Mouse (Mus musculus): ENCODE measurements around the gene Bcl2a1b. TPM values are rescaled to one million over a fixed set of nuclear protein-coding genes. Genes with fewer than 3 reads are reported as not detected.
"Not testable (repeated sequence)": the region's sequence is repeated elsewhere in the genome, so short reads cannot be mapped to it uniquely, and the experiment has no call there.

The Bcl2a1b gene
- polyA plus RNA-seq, 1 experiment from 2014 or later, result 2.3 TPM

DNA sequence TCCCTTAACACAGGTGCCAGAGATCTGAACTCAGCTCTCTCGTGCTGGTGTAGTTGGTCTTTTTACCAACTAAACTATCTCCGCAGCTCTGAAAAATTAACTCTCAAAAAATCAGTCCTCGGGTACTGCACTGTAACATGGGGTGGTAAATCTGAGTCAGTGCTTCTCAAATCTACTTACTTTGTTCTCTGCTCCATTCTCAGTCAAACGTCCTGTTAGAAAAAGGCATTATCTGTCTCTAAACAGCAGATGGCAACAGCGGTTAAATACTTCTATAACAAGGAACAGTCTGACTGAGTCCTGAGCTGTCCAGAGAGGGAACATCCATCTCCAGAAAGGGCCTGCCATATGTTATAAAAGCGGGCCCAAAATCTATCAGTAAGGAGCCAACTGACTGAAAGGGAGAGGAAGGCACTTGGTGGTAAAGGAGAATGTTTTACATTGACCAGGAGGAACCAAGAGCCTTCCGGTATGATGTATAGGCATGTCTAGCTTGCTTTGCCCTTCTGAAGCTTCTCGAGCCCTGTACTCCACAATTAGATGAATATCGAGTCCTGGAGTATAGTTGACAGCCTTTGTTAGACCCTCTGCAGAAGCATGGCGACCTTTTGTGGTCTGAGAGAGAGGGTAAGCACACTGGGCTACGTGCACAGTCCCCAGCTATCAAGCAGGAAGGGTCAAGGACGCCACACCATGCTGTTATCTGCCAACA is 11.5 kb downstream of the Bcl2a1b start, which contains the start of gene Mthfs:
Gene Mthfs (plus strand): TSS at position 324 of the 712 bp plus-strand sequence.
- Histone ChIP-seq H3K4me2 (ENCODE audit: low read depth, low read length) (peak within 1 kb of the TSS; percentile 47), H3K9ac (ENCODE audit: low read length) (peak within 1 kb of the TSS; percentile 46), H3K4me3 (replicated peaks; ENCODE audit: low read length) (peak within 1 kb of the TSS; percentile 37), H3K27ac (ENCODE audit: low read length) (peak within 1 kb of the TSS; percentile 66; the same call in 1 of the 2 replicates)
- peak; percentile 56 for ATAC-seq (ENCODE audit: insufficient read depth, low FRiP score)
- 20% methylated on average over 9 of the region's 12 CpGs for WGBS
- H3K27me3 ChIP-seq (ENCODE audit: control insufficient read depth, insufficient read depth, low read length); H3K4me1 ChIP-seq (ENCODE audit: control insufficient read depth, insufficient read depth, low read length); H3K9me3 ChIP-seq (replicated peaks; ENCODE audit: control insufficient read depth, low read length); H3K36me3 ChIP-seq (ENCODE audit: control insufficient read depth, insufficient read depth, low read length): not testable (repeated sequence)

- H3K36me3 ChIP-seq (ENCODE audit: control insufficient read depth, insufficient read depth, low read length); H3K9me3 ChIP-seq (replicated peaks; ENCODE audit: control insufficient read depth, low read length); H3K4me1 ChIP-seq (ENCODE audit: control insufficient read depth, insufficient read depth, low read length); H3K27me3 ChIP-seq (ENCODE audit: control insufficient read depth, insufficient read depth, low read length): not testable (repeated sequence)
- peak overlapping the region; percentile 37 for H3K4me3 ChIP-seq (replicated peaks; ENCODE audit: low read length)
- peak overlapping the region; percentile 47 for H3K4me2 ChIP-seq (ENCODE audit: low read depth, low read length)
- peak overlapping the region; percentile 46 for H3K9ac ChIP-seq (ENCODE audit: low read length)
- 5% methylated on average over 8 of the region's 44 CpGs for whole genome bisulfite sequencing
- peak overlapping the region; percentile 66; the same call in 1 of the 2 replicates for H3K27ac ChIP-seq (ENCODE audit: low read length)
- ATAC-seq (ENCODE audit: insufficient read depth, low FRiP score), result peak; percentile 96
These were observed 12.3 kb downstream of the Bcl2a1b start for GRCm38 (mm10) chr9:89211065-89211858.

DNA sequence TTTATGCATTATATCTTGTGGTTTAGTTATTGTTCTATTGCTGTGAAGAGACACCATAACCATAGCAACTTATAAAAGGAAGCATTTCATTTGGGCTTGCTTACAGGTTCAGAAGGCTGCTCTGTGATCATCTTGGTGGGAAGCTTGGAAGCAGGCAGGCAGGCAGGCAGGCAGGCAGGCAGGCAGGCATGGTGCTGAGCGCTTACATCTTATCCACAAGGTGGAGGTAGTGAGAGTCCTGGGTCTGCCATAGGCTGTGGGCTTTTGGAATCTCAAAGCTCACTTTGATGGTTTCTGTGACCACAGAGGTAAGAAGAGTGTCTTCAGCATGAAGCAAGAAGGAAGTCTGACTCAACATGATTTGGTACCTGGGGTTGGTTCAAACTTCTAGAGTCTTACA is 13.4 kb downstream of the Bcl2a1b start:
- H3K4me1 ChIP-seq (ENCODE audit: control insufficient read depth, insufficient read depth, low read length); H3K36me3 ChIP-seq (ENCODE audit: control insufficient read depth, insufficient read depth, low read length); H3K27ac ChIP-seq (ENCODE audit: low read length); H3K9ac ChIP-seq (ENCODE audit: low read length); H3K9me3 ChIP-seq (replicated peaks; ENCODE audit: control insufficient read depth, low read length); ATAC-seq (ENCODE audit: insufficient read depth, low FRiP score); H3K27me3 ChIP-seq (ENCODE audit: control insufficient read depth, insufficient read depth, low read length); H3K4me3 ChIP-seq (replicated peaks; ENCODE audit: low read length); H3K4me2 ChIP-seq (ENCODE audit: low read depth, low read length): not testable (repeated sequence)
- WGBS, result 29% methylated on average over 1 of the region's 1 CpGs

GRCm38 (mm10) chr9:89218174-89218573 is 19.2 kb downstream of the Bcl2a1b start:
- not testable (repeated sequence) for H3K27ac ChIP-seq (ENCODE audit: low read length); H3K9ac ChIP-seq (ENCODE audit: low read length); H3K36me3 ChIP-seq (ENCODE audit: control insufficient read depth, insufficient read depth, low read length); H3K27me3 ChIP-seq (ENCODE audit: control insufficient read depth, insufficient read depth, low read length); H3K4me1 ChIP-seq (ENCODE audit: control insufficient read depth, insufficient read depth, low read length); H3K9me3 ChIP-seq (replicated peaks; ENCODE audit: control insufficient read depth, low read length); H3K4me2 ChIP-seq (ENCODE audit: low read depth, low read length); ATAC-seq (ENCODE audit: insufficient read depth, low FRiP score); H3K4me3 ChIP-seq (replicated peaks; ENCODE audit: low read length)
- 85% methylated on average over 4 of the region's 4 CpGs for WGBS

DNA sequence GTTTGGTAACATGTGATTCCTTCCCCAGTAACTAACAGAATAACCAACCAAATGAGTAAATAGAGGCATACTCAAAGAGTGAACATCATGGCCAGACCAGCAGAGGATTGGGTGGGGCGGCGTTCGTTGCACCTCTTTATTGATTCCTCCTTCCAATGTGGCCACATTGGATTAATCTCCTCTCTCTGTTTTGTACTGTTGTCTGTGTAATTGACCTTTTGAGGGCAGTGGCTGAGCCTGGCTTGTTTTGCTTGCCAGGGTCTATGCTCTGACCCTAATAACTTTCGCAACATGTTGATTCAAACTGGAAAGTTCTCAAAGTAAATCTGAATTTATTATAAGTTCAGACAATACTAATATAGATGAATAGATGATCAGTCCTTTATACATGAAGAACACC is 20.7 kb downstream of the Bcl2a1b start:
- WGBS, result 92% methylated on average over 3 of the region's 4 CpGs
- not testable (repeated sequence) for H3K36me3 ChIP-seq (ENCODE audit: control insufficient read depth, insufficient read depth, low read length); ATAC-seq (ENCODE audit: insufficient read depth, low FRiP score); H3K27me3 ChIP-seq (ENCODE audit: control insufficient read depth, insufficient read depth, low read length); H3K4me1 ChIP-seq (ENCODE audit: control insufficient read depth, insufficient read depth, low read length); H3K9me3 ChIP-seq (replicated peaks; ENCODE audit: control insufficient read depth, low read length); H3K4me3 ChIP-seq (replicated peaks; ENCODE audit: low read length); H3K4me2 ChIP-seq (ENCODE audit: low read depth, low read length); H3K9ac ChIP-seq (ENCODE audit: low read length); H3K27ac ChIP-seq (ENCODE audit: low read length)

- WGBS, result 63% methylated on average over 6 of the region's 6 CpGs
- H3K9me3 ChIP-seq (replicated peaks; ENCODE audit: control insufficient read depth, low read length); H3K36me3 ChIP-seq (ENCODE audit: control insufficient read depth, insufficient read depth, low read length); H3K4me3 ChIP-seq (replicated peaks; ENCODE audit: low read length); H3K27me3 ChIP-seq (ENCODE audit: control insufficient read depth, insufficient read depth, low read length); H3K4me1 ChIP-seq (ENCODE audit: control insufficient read depth, insufficient read depth, low read length); H3K9ac ChIP-seq (ENCODE audit: low read length); H3K4me2 ChIP-seq (ENCODE audit: low read depth, low read length); H3K27ac ChIP-seq (ENCODE audit: low read length); ATAC-seq (ENCODE audit: insufficient read depth, low FRiP score): not testable (repeated sequence)
These were observed 21.8 kb downstream of the Bcl2a1b start for GRCm38 (mm10) chr9:89220704-89221287.

DNA sequence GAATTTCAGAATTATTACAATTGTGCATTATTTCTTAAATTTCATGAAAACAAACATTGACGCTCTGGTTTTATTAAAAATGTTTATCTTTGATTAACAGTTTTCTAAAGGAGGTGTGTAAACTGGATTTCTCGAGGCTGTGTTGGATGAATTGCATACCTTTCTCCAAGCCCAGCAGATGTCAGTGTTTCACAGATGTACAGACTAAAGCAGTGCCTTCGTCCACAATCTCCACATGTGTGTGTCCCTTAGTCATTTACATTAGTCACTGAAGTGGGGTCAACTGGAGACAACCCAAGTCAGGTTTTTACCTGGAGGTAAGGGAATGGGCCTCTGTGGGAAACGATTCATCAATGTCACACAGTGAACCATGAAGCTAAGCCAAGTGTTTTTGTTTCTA is 27.1 kb downstream of the Bcl2a1b start:
- Histone ChIP-seq H3K4me2 (ENCODE audit: low read depth, low read length) (no peak overlapping the region), H3K27me3 (ENCODE audit: control insufficient read depth, insufficient read depth, low read length) (no peaks in the 10 kb centered on the region), H3K9me3 (replicated peaks; ENCODE audit: control insufficient read depth, low read length) (no peaks in the 10 kb centered on the region), H3K4me1 (ENCODE audit: control insufficient read depth, insufficient read depth, low read length) (no peaks in the 10 kb centered on the region), H3K27ac (ENCODE audit: low read length) (no peak overlapping the region), H3K4me3 (replicated peaks; ENCODE audit: low read length) (no peak overlapping the region), H3K36me3 (ENCODE audit: control insufficient read depth, insufficient read depth, low read length) (no peaks in the 10 kb centered on the region), H3K9ac (ENCODE audit: low read length) (no peak overlapping the region)
- no peak for ATAC-seq (ENCODE audit: insufficient read depth, low FRiP score)
- WGBS, result 40% methylated on average over 4 of the region's 4 CpGs

DNA sequence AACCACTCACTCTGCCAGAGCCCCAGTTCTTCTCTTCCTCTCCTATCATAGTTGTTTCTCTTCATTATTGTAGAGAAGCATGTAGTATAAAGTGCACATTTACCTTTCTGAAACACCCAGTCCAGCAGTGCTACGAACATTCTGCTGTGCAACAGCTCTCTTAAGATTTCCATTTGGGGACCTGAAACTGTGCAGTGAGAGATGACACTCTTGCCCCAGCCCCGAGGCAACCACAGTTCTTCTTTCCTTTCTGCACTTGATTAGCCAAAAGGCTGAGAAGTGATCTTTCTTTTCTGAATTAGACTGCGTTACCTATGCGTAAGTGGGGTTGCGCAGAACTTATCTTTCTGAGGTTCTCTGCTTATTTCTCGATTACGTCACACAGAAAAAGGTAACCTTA is 29.1 kb downstream of the Bcl2a1b start:
- 88% methylated on average over 7 of the region's 7 CpGs for WGBS
- no peak overlapping the region for H3K27ac ChIP-seq (ENCODE audit: low read length)

DNA sequence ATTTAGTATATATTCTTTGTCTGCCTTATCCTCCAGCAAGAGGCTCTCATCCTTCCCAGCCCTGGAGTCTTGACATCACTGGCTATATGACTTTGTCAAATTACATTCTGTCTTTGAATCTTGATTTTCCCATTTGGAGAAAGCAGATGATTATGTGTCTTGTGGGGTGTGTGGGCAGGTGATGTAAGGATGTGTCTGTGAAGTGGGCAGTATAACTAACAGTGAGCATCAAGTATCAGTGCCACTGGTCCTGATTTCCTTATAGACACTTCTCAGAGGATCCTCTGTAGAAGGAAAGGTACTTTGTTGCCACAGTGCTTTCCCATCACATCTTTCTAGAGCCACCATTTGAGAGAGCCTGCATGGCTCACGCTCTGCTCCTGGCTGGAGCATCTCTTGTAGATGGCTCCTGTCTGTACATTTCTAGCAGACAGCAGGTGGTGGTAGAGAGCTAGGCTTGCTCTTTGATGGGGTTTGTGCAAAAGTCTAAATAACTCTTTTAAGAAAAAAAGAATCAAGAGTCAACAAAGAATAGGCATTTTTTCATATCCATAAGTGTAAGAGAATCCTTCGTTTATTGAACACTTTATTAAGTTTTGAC is 32.0 kb downstream of the Bcl2a1b start:
- H3K9me3 ChIP-seq (replicated peaks; ENCODE audit: control insufficient read depth, low read length); H3K4me3 ChIP-seq (replicated peaks; ENCODE audit: low read length); H3K27me3 ChIP-seq (ENCODE audit: control insufficient read depth, insufficient read depth, low read length); ATAC-seq (ENCODE audit: insufficient read depth, low FRiP score); H3K9ac ChIP-seq (ENCODE audit: low read length); H3K36me3 ChIP-seq (ENCODE audit: control insufficient read depth, insufficient read depth, low read length); H3K4me2 ChIP-seq (ENCODE audit: low read depth, low read length); H3K4me1 ChIP-seq (ENCODE audit: control insufficient read depth, insufficient read depth, low read length); H3K27ac ChIP-seq (ENCODE audit: low read length): not testable (repeated sequence)
- WGBS, result 59% methylated on average over 1 of the region's 2 CpGs

More for the DNA sequence above, 29.1 kb downstream of the Bcl2a1b start:
- no peaks in the 10 kb centered on the region for H3K9me3 ChIP-seq (replicated peaks; ENCODE audit: control insufficient read depth, low read length)
- no peaks in the 10 kb centered on the region for H3K36me3 ChIP-seq (ENCODE audit: control insufficient read depth, insufficient read depth, low read length)
- no peaks in the 10 kb centered on the region for H3K4me1 ChIP-seq (ENCODE audit: control insufficient read depth, insufficient read depth, low read length)
- H3K9ac ChIP-seq (ENCODE audit: low read length), result no peak overlapping the region
- ATAC-seq (ENCODE audit: insufficient read depth, low FRiP score), result no peak
- H3K27me3 ChIP-seq (ENCODE audit: control insufficient read depth, insufficient read depth, low read length), result no peaks in the 10 kb centered on the region
- H3K4me3 ChIP-seq (replicated peaks; ENCODE audit: low read length), result no peak overlapping the region
- H3K4me2 ChIP-seq (ENCODE audit: low read depth, low read length), result no peak overlapping the region
